Comparison of ENCODE assay signal across 8 mouse cellular contexts in the genomic region with DNA sequence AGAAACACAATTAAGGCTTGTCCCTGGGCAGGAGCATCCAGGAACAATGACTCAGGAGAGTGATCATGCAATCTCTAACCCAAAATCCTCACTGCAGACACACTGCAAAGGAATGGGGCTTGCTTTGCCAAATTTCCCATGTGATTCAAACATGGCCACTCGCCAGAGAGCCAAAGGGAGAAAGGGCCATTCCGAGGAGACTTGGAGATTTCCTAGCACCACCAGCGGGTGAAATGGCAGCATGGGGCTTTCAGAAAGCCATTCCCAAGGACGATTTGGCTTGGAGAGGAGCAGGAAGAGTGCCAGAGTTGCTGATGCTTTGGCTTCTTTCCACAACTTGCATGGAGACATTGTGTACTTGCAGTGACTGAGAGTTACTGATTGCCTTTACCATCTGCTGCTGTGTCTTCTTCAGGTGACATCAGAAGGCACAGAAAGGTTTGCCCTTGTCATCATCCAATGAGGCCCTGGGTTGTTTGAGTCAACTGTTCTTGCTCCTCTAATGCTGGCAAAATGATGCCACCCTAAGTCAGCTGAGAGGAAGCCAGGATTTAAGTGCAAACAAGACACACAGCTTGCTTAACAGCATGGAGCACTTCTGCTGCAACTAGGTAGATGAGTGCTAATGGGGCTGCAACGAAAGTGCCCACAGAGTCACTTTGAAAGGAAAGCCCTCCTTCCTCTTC. TPM values are rescaled to one million over a fixed set of nuclear protein-coding genes. Genes with fewer than 3 reads are reported as not detected.
DNase-seq lines count a peak whose midpoint lies in the region; TF ChIP-seq lines count a peak whose summit lies in the region.

No protein-coding gene starts in this region.

- DNase-seq in layer of hippocampus, adult 11-12 months (ENCODE audit: low spot score): peak; percentile 62
- no peak for DNase-seq in layer of hippocampus, adult 9-10 months (ENCODE audit: low spot score)
- DNase-seq in brain, embryonic 14.5 days (ENCODE audit: low read depth): peak; percentile 71
- DNase-seq in gastrocnemius, postnatal 25 days: peak; percentile 80
- DNase-seq in layer of hippocampus, postnatal 10 days (ENCODE audit: low spot score in 2 of 2): peak; percentile 65 to 67
- DNase-seq in ovary, postnatal 10 days (ENCODE audit: low spot score): peak; percentile 55
- no peak for DNase-seq in thymus, postnatal 0 days (ENCODE audit: low spot score)
- DNase-seq in thymus, postnatal 25 days: no peak

- TF ChIP-seq CTCF in brain, embryonic 14.5 days (IDR thresholded peaks at IDR 0.05; ENCODE audit: borderline replicate concordance, extremely low read depth, insufficient read depth, insufficient read length): no peak

- TF ChIP-seq POLR2A in brain, embryonic 14.5 days (IDR thresholded peaks at IDR 0.05; ENCODE audit: borderline replicate concordance, extremely low read depth, insufficient read depth, insufficient read length, poor library complexity, severe bottlenecking): no peak

RNA-seq across cellular contexts. Expression of gene Lyst, which starts 16.5 kb away (rescaled TPM):
- polyA plus RNA-seq in brain, embryonic 14.5 days (2012; rRNA removed): 4.8 and 7.3 TPM in 2 replicates
- total RNA-seq in gastrocnemius, postnatal 25 days (2021): 1 to 10 TPM; 4.1 to 5.9 TPM
- total RNA-seq in layer of hippocampus, postnatal 10 days (2021): 10 to 100 TPM; 44.3 to 47.5 TPM
- polyA plus RNA-seq in thymus, postnatal 0 days (2015; fragmentation: Nextera tagmentation; extraction: Ambion mirVana): 11.5 and 16.3 TPM in 2 replicates

Comparison
In these comparisons a context has a peak if more than half of its experiments do, and no peak if none do; other contexts are left out.
1. DNase-seq: peak in layer of hippocampus, adult 11-12 months (single experiment), brain, embryonic 14.5 days (single experiment), gastrocnemius, postnatal 25 days (single experiment), layer of hippocampus, postnatal 10 days (2 of 2) and ovary, postnatal 10 days (single experiment); none in layer of hippocampus, adult 9-10 months (single experiment), thymus, postnatal 0 days (single experiment) and thymus, postnatal 25 days (single experiment).
2. RNA of gene Lyst, which starts 16.5 kb away (total RNA-seq): 44.3 to 47.5 TPM in layer of hippocampus, postnatal 10 days; 4.1 to 5.9 TPM in gastrocnemius, postnatal 25 days; every median in the first group is over 4 times any median in the second.